Mouse (Mus musculus): Measurements from ENCODE around the gene Ugt1a8. TPM values are rescaled to one million over a fixed set of nuclear protein-coding genes. Genes with fewer than 3 reads are reported as not detected.
"Not testable (repeated sequence)": the region's sequence is repeated elsewhere in the genome, so short reads cannot be mapped to it uniquely, and the experiment has no call there.

Gene Ugt1a8
- polyA plus RNA-seq, 1 experiment from 2014 or later, result not detected

GRCm38 (mm10) chr1:88120550-88120949, 32.9 kb downstream of the Ugt1a8 start:
- not testable (repeated sequence) for H3K4me2 ChIP-seq; H3K27me3 ChIP-seq (ENCODE audit: insufficient read depth, low read length); H3K9ac ChIP-seq; H3K4me1 ChIP-seq (ENCODE audit: insufficient read depth); H3K27ac ChIP-seq (ENCODE audit: low read depth); H3K4me3 ChIP-seq (ENCODE audit: low read depth, low read length); H3K36me3 ChIP-seq (ENCODE audit: insufficient read depth); DNase-seq; H3K9me3 ChIP-seq (ENCODE audit: low read depth, low read length)
- TF ChIP-seq CTCF (IDR thresholded peaks at IDR 0.05; ENCODE audit: low read depth), result peak; percentile 53
- ATAC-seq (ENCODE audit: insufficient read depth), result peak; percentile 35; the same call in 1 of the 2 replicates
- WGBS, result 13% methylated on average over 4 of the region's 4 CpGs

GRCm38 (mm10) chr1:88121521-88121920, 33.9 kb downstream of the Ugt1a8 start:
- H3K4me2 ChIP-seq; H3K4me1 ChIP-seq (ENCODE audit: insufficient read depth); H3K9ac ChIP-seq; H3K36me3 ChIP-seq (ENCODE audit: insufficient read depth); H3K4me3 ChIP-seq (ENCODE audit: low read depth, low read length); ATAC-seq (ENCODE audit: insufficient read depth); H3K27ac ChIP-seq (ENCODE audit: low read depth); H3K27me3 ChIP-seq (ENCODE audit: insufficient read depth, low read length); H3K9me3 ChIP-seq (ENCODE audit: low read depth, low read length): not testable (repeated sequence)
- no CpG with 5 or more reads among the region's 1 CpGs for WGBS
- peak; percentile 27 for DNase-seq
- TF ChIP-seq CTCF (IDR thresholded peaks at IDR 0.05; ENCODE audit: low read depth), result peak; percentile 36

DNA sequence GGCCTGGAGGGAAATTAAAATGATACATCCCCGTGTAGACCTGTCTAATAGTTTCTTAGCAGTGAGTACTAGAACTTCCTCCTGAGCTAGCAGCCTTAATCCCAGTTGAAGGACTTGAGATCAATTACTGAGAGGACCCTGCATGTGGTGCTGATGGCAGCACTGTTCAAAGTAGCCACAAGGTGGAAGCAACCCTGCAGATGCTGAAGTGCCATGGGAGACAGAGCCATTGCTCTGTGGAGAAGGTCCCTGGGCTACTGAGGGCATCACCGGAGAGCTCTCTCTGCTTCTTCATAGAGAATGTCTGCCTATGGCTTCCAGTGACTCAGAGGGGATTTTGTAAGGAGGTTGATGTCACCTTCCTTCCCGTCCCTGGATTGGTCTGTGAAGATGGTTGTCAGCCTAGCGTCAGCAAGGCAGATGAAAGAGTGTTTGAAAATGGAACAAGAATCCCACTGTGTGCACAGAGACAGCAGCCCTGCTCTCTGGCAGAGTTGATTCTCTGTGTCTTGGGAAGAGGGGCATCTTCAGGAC, 38.3 kb downstream of the Ugt1a8 start:
- H3K27me3 ChIP-seq (ENCODE audit: insufficient read depth, low read length); H3K4me3 ChIP-seq (ENCODE audit: low read depth, low read length); H3K9ac ChIP-seq; DNase-seq; H3K36me3 ChIP-seq (ENCODE audit: insufficient read depth); H3K9me3 ChIP-seq (ENCODE audit: low read depth, low read length); ATAC-seq (ENCODE audit: insufficient read depth); H3K4me1 ChIP-seq (ENCODE audit: insufficient read depth); H3K27ac ChIP-seq (ENCODE audit: low read depth); H3K4me2 ChIP-seq: not testable (repeated sequence)
- 80% methylated on average over 3 of the region's 4 CpGs for WGBS

GRCm38 (mm10) chr1:88129091-88129490, 41.5 kb downstream of the Ugt1a8 start:
- DNase-seq, result not testable (repeated sequence)
- 71% methylated on average over 2 of the region's 2 CpGs for WGBS

DNA sequence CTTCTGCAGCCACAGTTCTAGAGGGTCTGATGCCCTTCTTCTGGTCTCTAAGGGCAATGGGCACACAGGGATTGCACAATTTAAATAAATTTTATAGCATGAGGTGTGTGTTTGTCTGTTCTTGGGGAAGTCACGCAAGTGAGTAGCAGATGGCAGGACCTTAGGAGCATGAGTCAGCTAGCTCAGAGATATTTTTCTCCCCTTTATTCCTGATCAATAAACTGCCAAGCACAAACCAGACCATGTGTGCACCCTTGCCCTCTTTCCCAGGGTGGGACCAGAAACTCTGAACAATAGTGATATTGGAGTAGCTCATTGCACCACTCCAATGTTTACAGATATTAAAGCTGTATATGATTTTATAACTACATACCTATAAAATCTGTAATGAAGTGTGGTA, 42.6 kb downstream of the Ugt1a8 start:
- not testable (repeated sequence) for H3K36me3 ChIP-seq (ENCODE audit: insufficient read depth); DNase-seq; H3K4me3 ChIP-seq (ENCODE audit: low read depth, low read length); H3K27me3 ChIP-seq (ENCODE audit: insufficient read depth, low read length); H3K9ac ChIP-seq; H3K4me1 ChIP-seq (ENCODE audit: insufficient read depth); ATAC-seq (ENCODE audit: insufficient read depth); H3K4me2 ChIP-seq; H3K9me3 ChIP-seq (ENCODE audit: low read depth, low read length); H3K27ac ChIP-seq (ENCODE audit: low read depth)
- 79% methylated on average over 1 of the region's 1 CpGs for WGBS

More at GRCm38 (mm10) chr1:88129091-88129490, 41.5 kb downstream of the Ugt1a8 start:
- not testable (repeated sequence) for H3K9me3 ChIP-seq (ENCODE audit: low read depth, low read length); H3K4me1 ChIP-seq (ENCODE audit: insufficient read depth); ATAC-seq (ENCODE audit: insufficient read depth); H3K36me3 ChIP-seq (ENCODE audit: insufficient read depth); H3K27me3 ChIP-seq (ENCODE audit: insufficient read depth, low read length); H3K9ac ChIP-seq; H3K4me2 ChIP-seq; H3K4me3 ChIP-seq (ENCODE audit: low read depth, low read length); H3K27ac ChIP-seq (ENCODE audit: low read depth)

DNA sequence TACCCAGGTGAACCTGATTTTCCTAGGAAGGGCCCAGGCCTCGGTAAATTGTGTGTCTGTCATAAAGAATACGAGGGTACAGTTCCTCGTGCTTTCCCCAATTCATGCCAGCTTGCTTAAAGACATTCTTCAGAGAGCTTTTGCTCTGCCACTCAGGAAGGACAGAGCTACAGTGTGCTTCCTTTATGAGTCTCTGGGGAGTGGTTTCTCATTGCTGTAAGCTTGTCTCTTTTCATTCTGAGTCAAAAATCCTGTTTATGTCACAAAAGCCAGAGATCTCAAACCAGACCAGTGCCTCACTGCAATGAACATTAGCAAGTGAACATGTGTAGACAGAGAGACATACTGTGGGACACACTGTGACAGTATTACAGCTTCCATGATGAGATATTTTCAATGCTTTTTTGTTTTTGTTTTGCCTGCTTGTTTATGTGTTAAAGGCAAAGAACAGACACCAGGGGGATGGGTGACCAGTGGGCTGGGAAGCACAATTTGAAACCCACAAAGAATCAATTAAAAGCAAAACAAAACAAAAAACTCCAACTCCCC, 46.4 kb downstream of the Ugt1a8 start:
- peaks cover 6% of the 10 kb centered on the region for H3K4me1 ChIP-seq (ENCODE audit: insufficient read depth)
- H3K4me2 ChIP-seq, result no peak overlapping the region
- H3K27ac ChIP-seq (ENCODE audit: low read depth), result no peak overlapping the region
- ATAC-seq (ENCODE audit: insufficient read depth) (no peak), DNase-seq (no peak)
- 60% methylated on average over 3 of the region's 3 CpGs for WGBS
- no peaks in the 10 kb centered on the region for H3K9me3 ChIP-seq (ENCODE audit: low read depth, low read length)
- no peak overlapping the region for H3K4me3 ChIP-seq (ENCODE audit: low read depth, low read length)
- H3K27me3 ChIP-seq (ENCODE audit: insufficient read depth, low read length), result no peaks in the 10 kb centered on the region
- H3K36me3 ChIP-seq (ENCODE audit: insufficient read depth), result no peaks in the 10 kb centered on the region
- no peak overlapping the region for H3K9ac ChIP-seq
- no peak for TF ChIP-seq CTCF (IDR thresholded peaks at IDR 0.05; ENCODE audit: low read depth)

- not testable (repeated sequence) for H3K27me3 ChIP-seq (ENCODE audit: insufficient read depth, low read length); H3K36me3 ChIP-seq (ENCODE audit: insufficient read depth); H3K4me1 ChIP-seq (ENCODE audit: insufficient read depth); H3K27ac ChIP-seq (ENCODE audit: low read depth); H3K4me2 ChIP-seq; H3K9me3 ChIP-seq (ENCODE audit: low read depth, low read length); H3K4me3 ChIP-seq (ENCODE audit: low read depth, low read length); H3K9ac ChIP-seq
- DNase-seq, result peak; percentile 14
- ATAC-seq (ENCODE audit: insufficient read depth), result peak; percentile 56; the same call in 1 of the 2 replicates
- WGBS, result 38% methylated on average over 5 of the region's 5 CpGs
Observed at GRCm38 (mm10) chr1:88134457-88135011, 46.9 kb downstream of the Ugt1a8 start, which contains the start of gene Ugt1a6a. TSS of gene Ugt1a6a (plus strand) at chr1:88134809.

GRCm38 (mm10) chr1:88135229-88135904, 47.8 kb downstream of the Ugt1a8 start:
- H3K4me2 ChIP-seq; H3K4me1 ChIP-seq (ENCODE audit: insufficient read depth); H3K9ac ChIP-seq; H3K36me3 ChIP-seq (ENCODE audit: insufficient read depth); H3K9me3 ChIP-seq (ENCODE audit: low read depth, low read length); ATAC-seq (ENCODE audit: insufficient read depth); DNase-seq; H3K27me3 ChIP-seq (ENCODE audit: insufficient read depth, low read length); H3K27ac ChIP-seq (ENCODE audit: low read depth); H3K4me3 ChIP-seq (ENCODE audit: low read depth, low read length): not testable (repeated sequence)
- 80% methylated on average over 5 of the region's 6 CpGs for WGBS
